Mouse (Mus musculus) lung, embryonic 16.5 days (tissue): ENCODE measurements around the gene Znrf2. TPM values are rescaled to one million over a fixed set of nuclear protein-coding genes. Genes with fewer than 3 reads are reported as not detected.

Experiments
- ATAC-seq: fragments of 200-750 bp; cut with Nextera tagmentation; 2 replicates; pipeline ENCODE4 v1.8.0; 2017; ENCODE audit warnings: low read depth, mild to moderate bottlenecking, moderate library complexity
- H3K27ac ChIP-seq: fragments of 300-500 bp; sonication (generic); 2 replicates; pipeline ENCODE4 v1.5.1; 2014; ENCODE audit warnings: mild to moderate bottlenecking, control low read depth, low read length
- H3K27me3 ChIP-seq: fragments of 300-500 bp; sonication (generic); 2 replicates; pipeline ENCODE4 v1.6.1; 2014; ENCODE audit warnings: low read depth, low read length, mixed read lengths; ENCODE audit not compliant: control insufficient read depth, insufficient read depth
- H3K36me3 ChIP-seq: fragments of 300-500 bp; sonication (generic); 2 replicates; pipeline ENCODE4 v1.6.1; 2014; ENCODE audit warnings: low read length; ENCODE audit not compliant: control insufficient read depth, insufficient read depth
- H3K4me1 ChIP-seq: fragments of 300-500 bp; sonication (generic); replicated peaks from 2 replicates; pipeline ENCODE4 v1.6.1; 2014; ENCODE audit warnings: low read length, mixed read lengths; ENCODE audit not compliant: control insufficient read depth, insufficient read depth
- H3K4me2 ChIP-seq: fragments of 300-500 bp; sonication (generic); 2 replicates; pipeline ENCODE4 v1.6.1; 2014; ENCODE audit warnings: low read depth, low read length, control low read depth
- H3K4me3 ChIP-seq: fragments of 300-500 bp; sonication (generic); 2 replicates; pipeline ENCODE4 v1.5.1; 2014; ENCODE audit warnings: mild to moderate bottlenecking, low read length, control low read depth
- H3K9ac ChIP-seq: fragments of 300-500 bp; sonication (generic); 2 replicates; pipeline ENCODE4 v1.6.1; 2014; ENCODE audit warnings: low read length, control low read depth
- H3K9me3 ChIP-seq: fragments of 300-500 bp; sonication (generic); 2 replicates; pipeline ENCODE4 v1.6.1; 2016; ENCODE audit warnings: low read length; ENCODE audit not compliant: control insufficient read depth
- WGBS: fragments of 180-500 bp; shearing (Covaris S2); extraction: QIAGEN DNeasy Blood & Tissue Kit; methylation state at CpG from one replicate; pipeline ENCODE4 v1.1.7; 2014; 5-methylcytosine and 5-hydroxymethylcytosine counted together
- polyA plus RNA-seq: library from polyadenylated mRNA; unstranded; fragments of >200 nt; fragmentation: Nextera tagmentation; extraction: Ambion mirVana; gene quantifications from 2 replicates; pipeline ENCODE4 v1.2.1, GENCODE M21; 2015

Znrf2 gene
- polyA plus RNA-seq, 1 experiment from 2014 or later, result 3.3 TPM

DNA sequence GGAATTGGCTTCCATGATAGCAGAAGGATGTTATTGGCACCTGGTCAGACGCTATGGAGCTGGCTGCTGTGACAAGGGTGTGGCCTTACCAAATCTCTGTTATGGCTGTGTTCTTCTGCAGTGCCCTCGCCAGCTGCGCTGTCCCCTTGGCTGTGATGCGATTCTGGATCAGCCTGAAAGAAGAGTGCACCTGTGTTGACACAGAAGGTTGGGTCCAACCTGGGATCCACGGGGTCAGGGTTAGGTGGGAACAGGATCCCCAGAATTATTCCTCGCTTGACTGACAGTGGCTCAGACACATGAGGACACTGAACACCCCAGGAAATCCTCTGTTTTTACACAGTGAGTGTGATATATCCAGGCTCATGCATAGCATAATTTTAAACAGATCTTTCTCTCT is 111.2 kb downstream of the Znrf2 start:
- Histone ChIP-seq H3K9me3 (no peaks in the 10 kb centered on the region), H3K27ac (no peak overlapping the region), H3K9ac (no peak overlapping the region), H3K4me2 (no peak overlapping the region), H3K36me3 (no peaks in the 10 kb centered on the region; the same call in 1 of the 2 replicates), H3K4me3 (no peak overlapping the region), H3K27me3 (no peaks in the 10 kb centered on the region), H3K4me1 (no peaks in the 10 kb centered on the region)
- WGBS, result 84% methylated on average over 6 of the region's 6 CpGs
- ATAC-seq, result no peak

DNA sequence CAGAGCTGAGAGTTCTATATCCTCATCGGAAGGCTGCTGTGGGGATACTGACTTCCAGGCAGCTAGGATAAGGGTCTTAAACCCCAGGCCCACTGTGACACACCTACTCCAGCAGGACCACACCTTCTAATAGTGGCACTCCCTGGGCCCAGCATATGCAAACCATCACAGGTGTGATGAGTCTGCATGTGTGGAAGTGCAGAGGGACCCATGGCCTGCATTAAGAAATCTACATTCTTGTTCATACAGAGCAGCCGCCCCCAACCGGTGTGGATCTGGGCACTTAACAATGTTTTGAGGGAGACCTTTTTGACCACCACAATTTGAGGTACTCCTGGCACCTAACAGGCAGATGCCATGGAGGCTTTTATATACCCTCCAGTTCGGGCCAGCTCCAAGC is 114.9 kb downstream of the Znrf2 start:
- no peaks in the 10 kb centered on the region for H3K4me1 ChIP-seq
- no peak overlapping the region for H3K9ac ChIP-seq
- H3K27me3 ChIP-seq, result no peaks in the 10 kb centered on the region
- no peak for ATAC-seq
- 88% methylated on average over 4 of the region's 4 CpGs for whole genome bisulfite sequencing
- H3K4me2 ChIP-seq, result no peak overlapping the region
- no peaks in the 10 kb centered on the region for H3K9me3 ChIP-seq
- no peaks in the 10 kb centered on the region; the same call in 1 of the 2 replicates for H3K36me3 ChIP-seq
- no peak overlapping the region for H3K4me3 ChIP-seq
- no peak overlapping the region for H3K27ac ChIP-seq

DNA sequence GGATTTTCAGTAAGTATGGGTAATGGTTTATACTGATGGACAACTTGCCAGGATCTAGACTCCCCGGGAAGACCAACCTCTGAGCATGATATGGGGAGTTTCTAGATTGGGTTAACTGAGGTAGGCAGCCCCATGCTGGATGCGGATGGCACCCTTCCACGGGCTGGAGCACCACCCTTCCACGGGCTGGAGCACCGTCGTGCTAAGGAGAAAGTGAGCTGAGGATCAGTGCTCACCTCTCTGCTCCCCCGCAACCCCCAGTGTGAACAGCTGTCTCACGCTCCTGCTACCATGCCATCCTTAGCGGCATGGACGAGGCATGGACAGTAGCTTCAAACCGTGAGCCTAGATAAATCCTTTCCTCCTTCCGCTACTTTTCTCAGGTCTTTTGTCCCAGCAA is 115.8 kb downstream of the Znrf2 start:
- Histone ChIP-seq H3K4me3 (no peak overlapping the region), H3K4me2 (no peak overlapping the region), H3K27ac (no peak overlapping the region), H3K36me3 (peaks cover under 1% of the 10 kb centered on the region; the same call in 1 of the 2 replicates), H3K9me3 (no peaks in the 10 kb centered on the region), H3K9ac (no peak overlapping the region), H3K27me3 (no peaks in the 10 kb centered on the region), H3K4me1 (no peaks in the 10 kb centered on the region)
- ATAC-seq, result no peak
- 85% methylated on average over 12 of the region's 12 CpGs for WGBS

DNA sequence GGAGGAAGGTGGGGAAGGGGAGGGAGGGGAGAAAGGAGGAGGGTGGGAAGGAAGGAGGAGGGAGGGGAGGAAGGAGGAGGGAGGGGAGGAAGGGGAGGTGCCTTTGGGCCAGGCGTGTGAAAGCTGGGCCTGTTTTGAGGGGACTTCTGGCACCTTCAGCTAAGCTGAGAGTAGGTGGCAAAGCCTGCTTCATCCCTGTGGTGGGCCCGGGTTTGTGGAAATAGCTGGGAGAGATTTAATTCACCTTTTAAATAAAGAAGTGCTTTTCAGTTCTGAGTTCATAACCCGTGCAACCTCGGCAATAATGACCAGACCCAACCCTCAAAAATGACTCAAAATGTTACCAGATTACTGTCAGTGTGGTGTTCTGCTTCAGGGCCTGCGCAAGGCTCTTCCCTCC is 116.5 kb downstream of the Znrf2 start:
- Histone ChIP-seq H3K4me3 (no peak overlapping the region), H3K9ac (no peak overlapping the region), H3K27ac (no peak overlapping the region), H3K27me3 (no peaks in the 10 kb centered on the region), H3K36me3 (peaks cover 2% of the 10 kb centered on the region; the same call in 1 of the 2 replicates), H3K4me2 (no peak overlapping the region), H3K4me1 (no peaks in the 10 kb centered on the region), H3K9me3 (no peaks in the 10 kb centered on the region)
- 73% methylated on average over 5 of the region's 5 CpGs for WGBS
- ATAC-seq, result no peak; the same call in 1 of the 2 replicates

DNA sequence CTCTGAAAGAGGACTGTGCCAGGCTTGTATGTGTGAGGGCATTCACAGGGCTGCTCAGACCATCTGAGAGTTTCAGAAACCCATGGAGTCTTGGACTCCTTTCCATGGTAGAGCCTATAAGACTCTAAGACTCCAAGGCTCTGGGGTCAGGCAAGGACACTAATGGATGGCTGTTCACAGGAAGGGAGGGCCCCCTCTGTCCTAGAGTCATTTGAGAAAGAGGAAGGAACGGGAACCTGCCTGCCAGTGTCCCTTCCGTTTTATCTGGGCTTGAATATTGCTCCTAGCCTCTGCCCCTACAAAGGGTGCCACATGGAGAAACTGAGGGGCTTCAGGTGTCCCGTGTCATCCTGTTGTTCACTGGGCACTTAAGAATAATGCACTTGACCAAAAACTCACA is 117.2 kb downstream of the Znrf2 start:
- 62% methylated on average over 3 of the region's 3 CpGs for WGBS
- Histone ChIP-seq H3K9me3 (no peaks in the 10 kb centered on the region), H3K9ac (no peak overlapping the region), H3K27ac (no peak overlapping the region), H3K36me3 (peaks cover 2% of the 10 kb centered on the region; the same call in 1 of the 2 replicates), H3K4me1 (no peaks in the 10 kb centered on the region), H3K27me3 (no peaks in the 10 kb centered on the region), H3K4me3 (no peak overlapping the region), H3K4me2 (no peak overlapping the region)
- ATAC-seq, result no peak

DNA sequence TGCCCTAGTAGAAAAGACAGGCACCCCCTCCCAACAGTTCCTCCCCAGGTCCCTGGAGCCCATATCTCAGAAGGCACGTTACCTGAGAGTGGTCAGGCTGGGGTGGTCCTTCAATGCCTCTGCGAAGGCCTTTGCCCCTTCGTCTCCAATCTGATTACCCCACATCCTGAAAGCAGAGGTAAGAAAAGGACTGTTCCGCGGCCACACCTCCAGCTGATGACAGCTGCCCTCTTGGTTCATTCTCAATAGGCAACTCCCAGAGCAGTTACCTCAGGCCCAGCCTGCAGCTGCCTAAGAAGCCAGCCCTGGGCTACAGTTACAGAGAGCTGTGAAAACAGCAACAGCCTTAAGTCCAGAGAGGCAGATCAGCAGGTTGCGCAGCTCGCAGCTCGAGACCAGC is 117.6 kb downstream of the Znrf2 start:
- H3K9me3 ChIP-seq, result no peaks in the 10 kb centered on the region
- H3K27ac ChIP-seq, result no peak overlapping the region
- no peak overlapping the region for H3K9ac ChIP-seq
- ATAC-seq, result no peak
- no peaks in the 10 kb centered on the region; the same call in 1 of the 2 replicates for H3K4me1 ChIP-seq
- peaks cover 2% of the 10 kb centered on the region; the same call in 1 of the 2 replicates for H3K36me3 ChIP-seq
- 90% methylated on average over 8 of the region's 8 CpGs for WGBS
- H3K4me3 ChIP-seq, result no peak overlapping the region
- H3K4me2 ChIP-seq, result no peak overlapping the region
- no peaks in the 10 kb centered on the region for H3K27me3 ChIP-seq

DNA sequence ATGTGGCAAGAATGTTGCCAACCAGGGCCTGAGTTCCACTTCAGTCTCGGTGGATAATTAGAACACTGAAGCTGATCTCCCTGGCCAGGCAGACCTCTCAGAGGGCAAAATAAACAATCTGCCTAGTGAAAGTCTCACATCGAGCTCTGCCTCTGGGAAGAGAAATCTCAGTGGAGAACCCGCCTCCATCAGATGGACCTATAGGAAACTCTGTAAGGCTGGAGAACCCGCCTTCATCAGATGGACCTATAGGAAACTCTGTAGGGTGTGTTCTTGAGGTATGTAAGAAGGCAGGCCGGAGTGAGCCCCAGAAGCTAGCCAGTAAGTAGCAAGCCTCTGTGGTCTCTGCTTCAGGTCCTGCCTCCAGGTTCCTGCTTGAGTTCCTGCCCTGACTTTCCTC is 118.2 kb downstream of the Znrf2 start:
- H3K9ac ChIP-seq, result no peak overlapping the region
- no peak overlapping the region for H3K4me2 ChIP-seq
- H3K36me3 ChIP-seq, result peaks cover 2% of the 10 kb centered on the region; the same call in 1 of the 2 replicates
- H3K9me3 ChIP-seq, result no peaks in the 10 kb centered on the region
- H3K27me3 ChIP-seq, result no peaks in the 10 kb centered on the region
- ATAC-seq, result no peak
- no peak overlapping the region for H3K27ac ChIP-seq
- WGBS, result 62% methylated on average over 5 of the region's 5 CpGs
- H3K4me1 ChIP-seq, result peaks cover 4% of the 10 kb centered on the region; the same call in 1 of the 2 replicates
- no peak overlapping the region for H3K4me3 ChIP-seq

DNA sequence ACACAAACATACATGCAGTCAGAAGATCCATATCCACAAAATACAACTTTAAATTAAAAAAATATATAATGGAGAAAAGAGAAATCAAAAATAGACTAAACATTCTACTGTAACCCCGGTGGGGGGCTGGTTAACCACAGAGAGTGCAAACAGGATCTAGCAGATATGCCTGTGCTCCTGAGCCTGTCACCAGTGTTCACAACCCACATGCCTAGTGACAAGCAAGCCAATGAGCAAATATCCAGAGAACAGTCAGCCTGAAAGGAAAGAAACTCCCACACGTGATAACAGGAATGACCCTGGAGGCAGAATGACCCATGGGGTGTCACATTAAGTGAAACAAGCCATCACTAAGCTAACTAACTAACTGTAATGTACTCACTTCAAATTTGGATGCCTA is 119.8 kb downstream of the Znrf2 start:
- peaks cover 2% of the 10 kb centered on the region; the same call in 1 of the 2 replicates for H3K36me3 ChIP-seq
- H3K27me3 ChIP-seq, result no peaks in the 10 kb centered on the region
- H3K4me3 ChIP-seq, result no peak overlapping the region
- H3K9ac ChIP-seq, result no peak overlapping the region
- H3K4me2 ChIP-seq, result no peak overlapping the region
- no peak overlapping the region for H3K27ac ChIP-seq
- no peaks in the 10 kb centered on the region for H3K9me3 ChIP-seq
- 62% methylated on average over 2 of the region's 2 CpGs for WGBS
- H3K4me1 ChIP-seq, result peaks cover 6% of the 10 kb centered on the region; the same call in 1 of the 2 replicates
- ATAC-seq, result no peak

DNA sequence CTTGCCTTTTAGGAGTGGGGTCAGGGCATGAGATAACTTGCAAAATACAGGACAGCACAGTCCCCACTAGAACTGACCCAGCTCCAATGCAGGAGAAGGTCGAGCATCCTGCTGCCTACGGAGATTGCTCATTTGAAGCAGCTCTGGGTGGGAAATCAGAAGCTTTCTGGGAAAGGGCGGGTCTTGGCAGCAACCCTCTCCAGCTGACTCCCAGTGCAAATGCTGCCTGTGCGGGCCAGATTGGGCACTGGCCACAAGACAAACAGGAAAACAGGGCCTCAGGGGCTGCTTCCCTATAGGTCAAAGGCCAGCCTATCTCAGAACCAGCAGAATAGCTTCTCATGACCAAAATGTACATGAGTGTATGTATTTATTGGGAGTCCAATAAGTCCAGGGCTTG is 122.9 kb downstream of the Znrf2 start:
- H3K4me2 ChIP-seq, result no peak overlapping the region
- peaks cover 2% of the 10 kb centered on the region; the same call in 1 of the 2 replicates for H3K36me3 ChIP-seq
- no peaks in the 10 kb centered on the region for H3K9me3 ChIP-seq
- ATAC-seq, result peak; percentile 63
- no peak overlapping the region for H3K4me3 ChIP-seq
- peaks cover 9% of the 10 kb centered on the region for H3K4me1 ChIP-seq
- no peak overlapping the region for H3K27ac ChIP-seq
- H3K27me3 ChIP-seq, result no peaks in the 10 kb centered on the region; the same call in 1 of the 2 replicates
- 43% methylated on average over 4 of the region's 4 CpGs for WGBS
- H3K9ac ChIP-seq, result no peak overlapping the region

DNA sequence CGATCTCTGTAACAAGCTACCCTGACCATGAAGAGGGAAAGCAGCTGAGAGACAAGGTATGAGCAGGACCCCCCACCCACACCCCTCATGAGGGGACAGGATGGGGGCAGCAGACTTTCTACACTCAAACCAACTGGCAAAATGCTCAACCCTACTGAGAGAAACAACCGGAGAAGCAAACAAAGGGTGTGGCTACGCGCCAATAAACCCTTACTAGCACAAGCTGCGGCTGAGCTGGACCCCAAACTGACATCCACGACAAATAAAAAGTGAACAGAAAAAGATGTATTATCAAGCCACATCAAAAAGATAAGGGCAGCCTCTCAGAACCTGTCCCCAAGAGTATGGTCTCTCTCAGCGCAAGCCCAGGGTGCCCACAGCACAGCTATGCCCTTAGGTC is 123.4 kb downstream of the Znrf2 start:
- Histone ChIP-seq H3K4me2 (no peak overlapping the region), H3K4me3 (no peak overlapping the region), H3K9ac (no peak overlapping the region), H3K36me3 (peaks cover 2% of the 10 kb centered on the region; the same call in 1 of the 2 replicates), H3K27ac (no peak overlapping the region), H3K27me3 (no peaks in the 10 kb centered on the region; the same call in 1 of the 2 replicates), H3K9me3 (no peaks in the 10 kb centered on the region), H3K4me1 (peaks cover 9% of the 10 kb centered on the region)
- no peak for ATAC-seq
- WGBS, result 63% methylated on average over 7 of the region's 7 CpGs
